Mouse (Mus musculus) embryonic fibroblast, embryonic 13.5 days (primary cell): Measurements from ENCODE around the gene 2810459M11Rik.

Experiments
- CTCF ChIP-seq: IDR thresholded peaks from 2 replicates; pipeline ENCODE4 v1.5.1; 2011; ENCODE audit warnings: mild to moderate bottlenecking, control low read depth, low read length, moderate library complexity, borderline replicate concordance; ENCODE audit not compliant: insufficient read depth
- POLR2A ChIP-seq: IDR thresholded peaks from 2 replicates; pipeline ENCODE4 v1.6.1; 2011; ENCODE audit warnings: low read depth, mild to moderate bottlenecking, control low read depth, low read length, moderate library complexity

GRCm38 (mm10) chr1:86005540-86005939, 40.1 kb upstream of the 2810459M11Rik start:
- TF ChIP-seq CTCF (no peak), POLR2A (no peak)
